Mouse (Mus musculus) stomach, adult 2 months (tissue): ENCODE data around the gene Haus4. TPM values are rescaled to one million over a fixed set of nuclear protein-coding genes. Genes with fewer than 3 reads are reported as not detected.

ENCODE experiments used
- polyA plus RNA-seq: library from polyadenylated mRNA; depleted of rRNA; stranded (reverse); fragments of >200 nt; gene quantifications from 2 replicates; pipeline ENCODE4 v1.2.3, GENCODE M21; 2012; rRNA removed

Gene Haus4
- polyA plus RNA-seq, result 3.3 and 4.1 TPM in 2 replicates

GRCm38 (mm10) chr14:54553975-54554769 lies at the start of gene Haus4:
TSS of gene Haus4 (minus strand) at chr14:54554616.

GRCm38 (mm10) chr14:54577089-54577982 lies 22.9 kb upstream of the Haus4 start, which contains the start of gene Ajuba:
TSS of gene Ajuba (minus strand) at chr14:54577558.

Other genes starting within 250 kb of the Haus4 start
- 78.6 and 105 TPM in 2 replicates for gene Oxa1l, start 193.8 kb downstream of the Haus4 start, polyA plus RNA-seq
- 5.9 and 6.4 TPM in 2 replicates for gene Slc7a7, start 136.8 kb downstream of the Haus4 start, polyA plus RNA-seq
- 762 and 984 TPM in 2 replicates for gene Mrpl52, start 127.7 kb downstream of the Haus4 start, polyA plus RNA-seq
- gene Mmp14, start 123.0 kb downstream of the Haus4 start, polyA plus RNA-seq, result 62.0 and 79.8 TPM in 2 replicates
- 117 and 169 TPM in 2 replicates for gene Lrp10, start 90.5 kb downstream of the Haus4 start, polyA plus RNA-seq
- 0.30 and 0.37 TPM in 2 replicates for gene Rem2, start 78.5 kb downstream of the Haus4 start, polyA plus RNA-seq
- 7.3 and 13.3 TPM in 2 replicates for gene Prmt5, start 37.1 kb downstream of the Haus4 start, polyA plus RNA-seq
- 8.4 and 8.7 TPM in 2 replicates for gene Ajuba, start 22.9 kb upstream of the Haus4 start, polyA plus RNA-seq
- gene 4931414P19Rik, start 51.4 kb upstream of the Haus4 start, polyA plus RNA-seq, result 3.6 and 4.1 TPM in 2 replicates
- 93.0 and 120 TPM in 2 replicates for gene Psmb5, start 63.4 kb upstream of the Haus4 start, polyA plus RNA-seq
- not detected in 2 replicates for gene Psmb11, start 66.8 kb upstream of the Haus4 start, polyA plus RNA-seq
- not detected in 2 replicates for gene Gm17606, start 86.3 kb upstream of the Haus4 start, polyA plus RNA-seq
- gene Cdh24, start 86.7 kb upstream of the Haus4 start, polyA plus RNA-seq, result 2.8 and 4.0 TPM in 2 replicates
- gene 1700123O20Rik, start 131.6 kb upstream of the Haus4 start, polyA plus RNA-seq, result 16.1 and 38.8 TPM in 2 replicates
- gene Acin1, start 132.3 kb upstream of the Haus4 start, polyA plus RNA-seq, result 30.3 and 44.2 TPM in 2 replicates
- gene Gm29776, start 144.2 kb upstream of the Haus4 start, polyA plus RNA-seq, result not detected in 2 replicates
- gene Cebpe, start 157.6 kb upstream of the Haus4 start, polyA plus RNA-seq, result 2.6 and 7.1 TPM in 2 replicates
- gene Slc7a8, start 227.3 kb upstream of the Haus4 start, polyA plus RNA-seq, result 11.9 and 13.5 TPM in 2 replicates